Mouse (Mus musculus) macrophage (primary cell): ENCODE results near the gene Rpl27a. TPM values are rescaled to one million over a fixed set of nuclear protein-coding genes. Genes with fewer than 3 reads are reported as not detected.

Experiments
- H3K27ac ChIP-seq: fragments of 350-480 bp; formaldehyde crosslinking; 2 replicates; pipeline ENCODE4 v1.9.0; 2021
- H3K36me3 ChIP-seq: fragments of 350-480 bp; formaldehyde crosslinking; 2 replicates; pipeline ENCODE4 v1.9.0; 2021; ENCODE audit errors: inconsistent target
- H3K4me3 ChIP-seq: fragments of 350-480 bp; formaldehyde crosslinking; 2 replicates; pipeline ENCODE4 v1.9.0; 2021; ENCODE audit errors: inconsistent target
- H3K79me2 ChIP-seq: fragments of 350-480 bp; formaldehyde crosslinking; 2 replicates; pipeline ENCODE4 v1.9.0; 2021; ENCODE audit errors: inconsistent target
- WGBS: methylation state at CpG from one replicate; pipeline ENCODE4 v1.1.7; 2026; ENCODE audit warnings: inconsistent platforms; ENCODE audit not compliant: missing documents; 5-methylcytosine and 5-hydroxymethylcytosine counted together
- polyA plus RNA-seq: library from polyadenylated mRNA; stranded (reverse); fragments of 250-400 nt; gene quantifications from 3 replicates; pipeline ENCODE4 v1.2.4, GENCODE M21; 2018; ENCODE audit warnings: inconsistent platforms

Gene Rpl27a
- polyA plus RNA-seq, 1 experiment from 2014 or later: 200 TPM

DNA sequence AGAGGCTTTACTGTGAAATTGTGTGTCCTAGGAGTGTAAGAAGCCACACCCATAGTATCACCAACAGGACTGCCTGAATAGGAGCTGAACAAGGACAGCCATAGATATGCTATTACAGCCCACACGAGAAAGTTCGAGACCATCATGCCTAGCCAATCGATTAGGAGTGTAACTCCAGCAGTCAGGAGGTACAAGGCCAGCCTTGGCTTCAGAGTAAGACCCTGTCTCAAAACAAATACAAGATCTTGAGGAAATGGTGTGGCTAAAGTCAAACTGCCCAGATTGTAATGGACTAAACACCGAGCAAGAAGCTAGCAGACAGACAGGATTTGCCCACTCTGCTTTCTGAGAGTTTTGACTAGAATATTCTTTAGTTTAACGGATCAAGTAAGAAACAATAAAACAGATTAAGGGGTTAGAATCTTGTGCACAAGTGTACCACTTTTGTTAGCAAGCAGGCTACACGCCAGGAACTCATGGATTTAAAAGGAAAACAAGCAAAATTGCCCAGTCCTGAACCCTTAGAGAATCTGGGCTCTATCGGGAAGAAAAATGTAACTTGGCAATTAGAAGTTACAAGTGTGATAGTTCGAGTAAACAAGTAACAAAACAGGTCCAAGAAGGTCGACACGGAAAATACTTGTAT lies 788 bp upstream of the Rpl27a start:
- WGBS: 38% methylated on average over 10 of the region's 10 CpGs
- Histone ChIP-seq H3K36me3 (peaks cover 22% of the 10 kb centered on the region), H3K4me3 (peak overlapping the region; percentile 55), H3K27ac (peak overlapping the region; percentile 86), H3K79me2 (peaks cover 20% of the 10 kb centered on the region)

DNA sequence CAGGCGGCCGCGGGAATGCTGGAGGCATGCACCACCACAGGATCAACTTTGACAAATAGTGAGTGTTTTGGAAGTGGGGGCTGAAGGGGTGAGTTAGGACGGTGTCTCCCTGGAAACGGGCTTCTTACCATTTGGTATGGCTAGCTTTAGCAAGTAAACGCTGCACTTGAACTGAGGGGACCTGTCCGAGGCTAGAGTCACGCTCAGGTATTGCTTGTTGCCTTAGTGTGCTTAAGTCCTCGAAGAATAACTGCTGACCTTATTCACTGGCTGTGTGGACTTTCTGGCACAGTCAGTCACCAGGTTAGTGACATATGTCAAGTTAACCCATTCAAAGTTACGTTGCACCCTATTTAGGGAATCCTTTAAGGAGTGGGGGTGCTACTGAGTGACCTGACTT lies 989 bp downstream of the Rpl27a start:
- H3K27ac ChIP-seq: peak overlapping the region; percentile 59
- 8% methylated on average over 10 of the region's 10 CpGs for WGBS
- H3K4me3 ChIP-seq: peak overlapping the region; percentile 88
- H3K79me2 ChIP-seq: peaks cover 20% of the 10 kb centered on the region
- H3K36me3 ChIP-seq: peaks cover 30% of the 10 kb centered on the region

GRCm38 (mm10) chr7:109522084-109522483 lies 3.1 kb downstream of the Rpl27a start:
- peaks cover 20% of the 10 kb centered on the region for H3K79me2 ChIP-seq
- H3K4me3 ChIP-seq: no peak overlapping the region
- peaks cover 30% of the 10 kb centered on the region for H3K36me3 ChIP-seq
- WGBS: 87% methylated on average over 5 of the region's 5 CpGs
- no peak overlapping the region for H3K27ac ChIP-seq

DNA sequence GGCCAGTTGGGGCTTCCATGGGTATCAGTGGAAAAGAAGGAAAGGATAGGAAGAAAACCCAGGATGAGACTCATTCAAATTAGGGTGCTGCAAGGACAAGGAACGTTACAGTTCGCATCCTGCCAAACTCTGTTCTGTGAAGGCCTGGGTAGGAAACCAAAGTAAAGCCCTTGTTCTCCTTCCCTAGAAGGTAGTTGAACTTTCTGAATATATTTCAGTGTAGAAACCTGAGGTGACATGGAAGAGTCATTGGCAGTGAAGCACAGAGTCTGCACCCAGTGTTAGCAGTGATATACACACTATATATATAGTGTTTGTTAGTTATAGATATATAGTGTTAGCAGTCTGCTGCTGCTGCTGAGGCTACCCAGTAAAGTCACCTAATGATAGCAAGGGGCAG lies 4.4 kb downstream of the Rpl27a start:
- Histone ChIP-seq H3K27ac (no peak overlapping the region), H3K36me3 (peaks cover 30% of the 10 kb centered on the region)
- WGBS: 95% methylated on average over 2 of the region's 2 CpGs

DNA sequence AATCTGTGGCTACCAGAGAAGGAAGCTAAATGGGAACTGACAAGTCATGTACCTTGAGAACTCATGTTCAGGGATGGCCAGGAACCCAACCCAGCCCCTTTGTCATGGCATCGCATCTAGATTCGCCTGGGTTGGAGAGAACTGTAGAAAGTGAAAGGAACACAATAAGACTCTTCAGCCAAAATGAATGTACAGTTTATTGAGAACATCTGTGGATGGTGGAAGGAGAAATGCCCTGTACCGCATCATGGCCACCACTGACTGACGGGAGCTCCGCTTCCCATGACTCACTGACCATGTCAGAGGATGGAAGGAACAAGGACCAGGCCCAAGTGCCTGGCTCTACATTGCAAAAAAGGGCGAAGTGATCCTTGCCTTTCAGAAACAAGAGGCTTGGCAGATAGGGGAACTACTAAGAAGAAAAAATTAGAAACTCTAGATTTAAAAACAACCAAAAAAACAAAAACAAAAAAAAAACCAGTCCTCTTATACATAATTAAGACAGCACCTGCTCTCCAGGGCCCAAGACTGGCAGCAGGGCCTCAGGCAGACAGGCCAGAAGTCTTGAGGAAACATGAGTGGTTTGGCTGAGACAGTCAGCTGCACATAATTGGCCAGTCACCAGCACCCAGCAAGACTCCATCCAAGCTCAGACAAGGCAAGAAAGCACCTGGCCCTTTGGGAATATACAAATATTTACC lies 4.9 kb downstream of the Rpl27a start:
- Histone ChIP-seq H3K79me2 (peaks cover 20% of the 10 kb centered on the region), H3K4me3 (no peak overlapping the region), H3K36me3 (peaks cover 30% of the 10 kb centered on the region), H3K27ac (no peak overlapping the region)
- 74% methylated on average over 6 of the region's 6 CpGs for WGBS

More for the DNA sequence above, 4.4 kb downstream of the Rpl27a start:
- peaks cover 20% of the 10 kb centered on the region for H3K79me2 ChIP-seq
- H3K4me3 ChIP-seq: no peak overlapping the region

DNA sequence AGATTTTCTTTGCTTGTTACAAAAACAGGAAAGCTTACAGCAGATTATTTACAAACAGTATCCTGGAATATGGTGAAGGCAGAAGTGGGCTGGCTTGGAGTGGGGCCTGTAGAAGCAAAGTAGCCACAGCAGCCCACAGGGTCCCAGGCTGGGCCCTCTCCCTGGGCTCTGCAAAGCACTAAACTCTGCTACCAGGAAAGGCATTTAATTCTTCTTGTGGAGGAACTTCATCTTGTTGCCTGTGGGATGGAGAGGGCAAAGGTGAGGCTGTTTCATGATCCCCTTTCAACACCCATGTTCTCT lies 5.4 kb downstream of the Rpl27a start:
- Histone ChIP-seq H3K36me3 (peaks cover 30% of the 10 kb centered on the region), H3K79me2 (peaks cover 18% of the 10 kb centered on the region), H3K4me3 (no peak overlapping the region), H3K27ac (no peak overlapping the region)

- peaks cover 14% of the 10 kb centered on the region for H3K79me2 ChIP-seq
- no peak overlapping the region for H3K4me3 ChIP-seq
- no peak overlapping the region for H3K27ac ChIP-seq
- H3K36me3 ChIP-seq: peaks cover 30% of the 10 kb centered on the region
- 60% methylated on average over 3 of the region's 3 CpGs for WGBS
These were observed 5.8 kb downstream of the Rpl27a start for GRCm38 (mm10) chr7:109524763-109525162.

DNA sequence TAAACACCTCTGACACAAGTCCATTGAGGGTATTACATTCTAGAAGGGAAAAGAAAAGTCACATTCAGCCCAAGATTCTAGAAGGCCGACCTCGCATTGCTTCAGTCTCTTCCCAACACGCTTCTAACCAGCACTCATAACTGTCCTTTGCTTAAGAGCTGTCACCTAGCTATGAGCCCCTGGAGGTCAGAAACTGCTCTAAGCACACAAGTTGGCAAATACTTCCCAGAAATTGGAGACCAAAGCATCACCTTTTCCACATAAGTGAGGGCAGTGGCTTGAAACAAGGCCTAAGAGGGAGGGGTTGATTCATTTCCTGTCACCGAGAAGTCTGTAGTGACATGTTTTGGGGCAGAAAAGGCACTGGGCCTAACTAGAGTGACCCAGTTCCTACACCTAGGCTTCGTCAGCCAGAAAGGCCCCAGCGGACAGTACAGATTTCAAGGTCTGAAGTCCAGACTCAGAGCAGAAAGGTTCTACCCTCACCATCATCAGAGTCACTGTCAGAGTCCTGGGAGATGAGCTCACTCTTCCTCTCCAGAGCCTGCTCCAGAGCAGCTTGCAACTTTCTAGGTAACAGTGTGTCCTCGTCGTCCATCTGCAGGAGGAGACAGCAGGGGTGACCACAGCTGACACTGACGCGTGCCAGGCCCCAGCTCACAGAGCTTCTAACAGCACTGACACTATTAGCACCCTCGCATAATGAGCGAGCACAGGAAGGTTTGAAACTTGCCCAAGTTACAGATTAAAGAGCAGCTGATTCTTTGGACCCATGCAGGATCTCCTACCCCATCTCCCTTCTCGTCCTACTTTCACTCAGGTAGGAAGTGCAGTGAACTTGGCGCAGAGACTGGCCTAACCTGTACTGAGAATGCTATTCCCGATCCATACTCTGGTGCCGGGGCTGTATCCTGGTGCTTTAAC lies 7.1 kb downstream of the Rpl27a start:
- 87% methylated on average over 16 of the region's 16 CpGs for WGBS
- H3K27ac ChIP-seq: no peak overlapping the region
- peaks cover 29% of the 10 kb centered on the region for H3K36me3 ChIP-seq
- H3K79me2 ChIP-seq: peaks cover 2% of the 10 kb centered on the region; the same call in 1 of the 2 replicates
- no peak overlapping the region for H3K4me3 ChIP-seq

DNA sequence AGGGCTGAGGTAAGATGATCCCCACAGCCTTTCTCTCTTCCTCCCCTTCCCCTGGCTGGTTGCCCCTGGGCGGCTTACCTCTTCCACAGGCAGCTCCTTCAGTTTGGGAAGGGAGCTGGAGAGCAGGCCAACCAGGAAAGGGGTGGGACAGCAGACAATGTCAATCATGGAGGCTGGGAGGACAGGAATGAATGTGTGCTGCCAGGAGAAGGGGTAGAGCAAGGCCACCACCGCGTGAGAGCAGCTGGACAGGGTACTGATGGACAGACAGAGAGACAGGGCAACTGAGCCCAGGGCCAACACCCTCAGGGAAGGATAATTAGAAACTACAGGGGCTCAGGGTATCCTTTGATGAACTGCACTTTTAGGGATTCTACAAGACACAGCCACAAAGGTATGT lies 8.6 kb downstream of the Rpl27a start:
- Histone ChIP-seq H3K4me3 (no peak overlapping the region), H3K36me3 (peaks cover 14% of the 10 kb centered on the region), H3K27ac (no peak overlapping the region), H3K79me2 (no peaks in the 10 kb centered on the region)
- 94% methylated on average over 3 of the region's 3 CpGs for WGBS

DNA sequence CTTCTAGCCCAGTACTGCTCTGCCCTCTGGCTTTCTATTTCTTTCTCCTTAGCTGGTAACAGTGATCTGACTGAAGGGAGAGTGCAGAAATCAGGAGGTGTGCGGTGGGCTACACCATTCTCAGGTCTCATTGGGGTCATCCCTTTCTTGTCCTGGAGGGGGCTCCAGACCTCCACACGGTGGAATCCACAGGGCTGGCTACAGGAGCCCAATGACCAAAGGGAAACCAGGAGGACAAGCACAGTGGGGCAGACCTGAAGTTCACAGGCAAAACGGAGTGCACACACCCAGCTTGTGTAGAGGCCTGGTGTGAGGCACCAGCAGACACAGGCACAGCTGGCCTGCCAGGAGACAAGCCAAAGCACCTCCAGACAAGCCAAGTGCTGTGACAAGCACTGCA lies 9.4 kb downstream of the Rpl27a start:
- H3K4me3 ChIP-seq: no peak overlapping the region
- H3K36me3 ChIP-seq: peaks cover 6% of the 10 kb centered on the region; the same call in 1 of the 2 replicates
- 55% methylated on average over 3 of the region's 3 CpGs for WGBS
- H3K27ac ChIP-seq: no peak overlapping the region
- no peaks in the 10 kb centered on the region for H3K79me2 ChIP-seq

DNA sequence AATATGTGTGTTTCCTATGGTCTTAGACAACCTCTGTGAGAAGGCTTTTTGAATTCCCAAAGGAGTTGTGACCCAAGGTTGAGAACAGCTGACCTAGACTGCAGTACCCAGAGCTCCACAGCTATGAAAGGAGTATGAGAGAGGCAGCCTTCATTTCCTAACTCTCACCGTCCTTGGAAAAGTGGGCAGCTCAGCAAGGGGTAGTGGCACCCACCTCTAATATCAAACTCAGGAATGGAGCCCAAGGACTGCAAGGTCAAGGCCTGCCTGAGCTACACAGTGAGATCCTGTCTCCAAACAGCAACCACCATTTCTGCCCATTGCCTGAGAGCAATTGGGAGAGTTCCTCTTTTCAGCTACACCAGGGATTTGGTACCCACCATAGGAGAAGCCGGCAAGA lies 10.8 kb downstream of the Rpl27a start:
- Histone ChIP-seq H3K79me2 (no peaks in the 10 kb centered on the region), H3K36me3 (no peaks in the 10 kb centered on the region), H3K4me3 (no peak overlapping the region), H3K27ac (no peak overlapping the region)
- 45% methylated on average over 2 of the region's 2 CpGs for WGBS

GRCm38 (mm10) chr7:109531501-109531900 lies 12.6 kb downstream of the Rpl27a start:
- Histone ChIP-seq H3K27ac (no peak overlapping the region), H3K79me2 (no peaks in the 10 kb centered on the region), H3K36me3 (no peaks in the 10 kb centered on the region), H3K4me3 (no peak overlapping the region)
- 79% methylated on average over 5 of the region's 5 CpGs for WGBS

GRCm38 (mm10) chr7:109532691-109533090 lies 13.7 kb downstream of the Rpl27a start:
- no peak overlapping the region for H3K4me3 ChIP-seq
- WGBS: 92% methylated on average over 3 of the region's 3 CpGs

GRCm38 (mm10) chr7:109533129-109533528 lies 14.2 kb downstream of the Rpl27a start:
- WGBS: 85% methylated on average over 4 of the region's 4 CpGs
- H3K27ac ChIP-seq: no peak overlapping the region
- no peaks in the 10 kb centered on the region for H3K79me2 ChIP-seq
- H3K36me3 ChIP-seq: no peaks in the 10 kb centered on the region
- no peak overlapping the region for H3K4me3 ChIP-seq

More at GRCm38 (mm10) chr7:109532691-109533090, 13.7 kb downstream of the Rpl27a start:
- no peak overlapping the region for H3K27ac ChIP-seq
- no peaks in the 10 kb centered on the region for H3K79me2 ChIP-seq
- no peaks in the 10 kb centered on the region for H3K36me3 ChIP-seq

- Histone ChIP-seq H3K36me3 (no peaks in the 10 kb centered on the region), H3K79me2 (no peaks in the 10 kb centered on the region), H3K4me3 (no peak overlapping the region), H3K27ac (no peak overlapping the region)
- 93% methylated on average over 4 of the region's 4 CpGs for WGBS
These were observed 14.9 kb downstream of the Rpl27a start for GRCm38 (mm10) chr7:109533888-109534287.
